Mouse (Mus musculus): ENCODE results near the gene Dazap1. TPM values are rescaled to one million over a fixed set of nuclear protein-coding genes. Genes with fewer than 3 reads are reported as not detected.

Gene Dazap1
- polyA plus RNA-seq, 1 experiment = 52.1 TPM

- DNase-seq (ENCODE audit: low read depth, low spot score) = no peak
- 47% methylated on average over 7 of the region's 7 CpGs for WGBS
Measured at GRCm38 (mm10) chr10:80294788-80295303, 33.6 kb downstream of the Dazap1 start.

GRCm38 (mm10) chr10:80295618-80296425 lies 34.5 kb downstream of the Dazap1 start, which contains the start of gene Apc2:
Gene Apc2 (plus strand): TSS chr10:80295977.
- WGBS = 8% methylated on average over 26 of the region's 26 CpGs
- peak; percentile 46 for DNase-seq (ENCODE audit: low read depth, low spot score)

- no peak for DNase-seq (ENCODE audit: low read depth, low spot score)
- 91% methylated on average over 5 of the region's 5 CpGs for WGBS
Measured at GRCm38 (mm10) chr10:80296824-80297223, 35.5 kb downstream of the Dazap1 start.

GRCm38 (mm10) chr10:80297526-80298133 lies 36.3 kb downstream of the Dazap1 start:
- WGBS = 59% methylated on average over 8 of the region's 8 CpGs
- DNase-seq (ENCODE audit: low read depth, low spot score) = no peak

- 13% methylated on average over 26 of the region's 26 CpGs for WGBS
- no peak for DNase-seq (ENCODE audit: low read depth, low spot score)
Measured at GRCm38 (mm10) chr10:80298571-80299281, 37.4 kb downstream of the Dazap1 start.

- 25% methylated on average over 15 of the region's 15 CpGs for WGBS
- no peak for DNase-seq (ENCODE audit: low read depth, low spot score)
Measured at GRCm38 (mm10) chr10:80299301-80299700, 38.0 kb downstream of the Dazap1 start.

- DNase-seq (ENCODE audit: low read depth, low spot score) = no peak
- WGBS = 63% methylated on average over 10 of the region's 10 CpGs
Measured at GRCm38 (mm10) chr10:80299824-80300223, 38.5 kb downstream of the Dazap1 start.

GRCm38 (mm10) chr10:80300672-80301181 lies 39.4 kb downstream of the Dazap1 start:
- 43% methylated on average over 11 of the region's 11 CpGs for WGBS
- no peak for DNase-seq (ENCODE audit: low read depth, low spot score)

GRCm38 (mm10) chr10:80301256-80302081 lies 40.2 kb downstream of the Dazap1 start:
- 74% methylated on average over 10 of the region's 10 CpGs for WGBS
- no peak for DNase-seq (ENCODE audit: low read depth, low spot score)

GRCm38 (mm10) chr10:80302082-80302355 lies 40.7 kb downstream of the Dazap1 start:
- no peak for DNase-seq (ENCODE audit: low read depth, low spot score)
- 54% methylated on average over 5 of the region's 5 CpGs for WGBS

GRCm38 (mm10) chr10:80302471-80302881 lies 41.2 kb downstream of the Dazap1 start:
- 10% methylated on average over 9 of the region's 9 CpGs for WGBS
- DNase-seq (ENCODE audit: low read depth, low spot score) = no peak

- WGBS = 23% methylated on average over 12 of the region's 12 CpGs
- DNase-seq (ENCODE audit: low read depth, low spot score) = no peak
Measured at GRCm38 (mm10) chr10:80304458-80304857, 43.2 kb downstream of the Dazap1 start.

GRCm38 (mm10) chr10:80304862-80305261 lies 43.6 kb downstream of the Dazap1 start:
- 10% methylated on average over 25 of the region's 25 CpGs for WGBS
- DNase-seq (ENCODE audit: low read depth, low spot score) = no peak

GRCm38 (mm10) chr10:80311560-80311959 lies 50.3 kb downstream of the Dazap1 start:
- WGBS = 77% methylated on average over 16 of the region's 16 CpGs
- no peak for DNase-seq (ENCODE audit: low read depth, low spot score)

GRCm38 (mm10) chr10:80312586-80313504 lies 51.6 kb downstream of the Dazap1 start:
- WGBS = 61% methylated on average over 54 of the region's 54 CpGs
- no peak for DNase-seq (ENCODE audit: low read depth, low spot score)

- 27% methylated on average over 20 of the region's 20 CpGs for WGBS
- no peak for DNase-seq (ENCODE audit: low read depth, low spot score)
Measured at GRCm38 (mm10) chr10:80313627-80314201, 52.4 kb downstream of the Dazap1 start.

- WGBS = 44% methylated on average over 16 of the region's 16 CpGs
- DNase-seq (ENCODE audit: low read depth, low spot score) = no peak
Measured at GRCm38 (mm10) chr10:80314494-80315001, 53.3 kb downstream of the Dazap1 start.

- WGBS = 47% methylated on average over 27 of the region's 27 CpGs
- no peak for DNase-seq (ENCODE audit: low read depth, low spot score)
Measured at GRCm38 (mm10) chr10:80315315-80315714, 54.0 kb downstream of the Dazap1 start.

Measured in large intestine, adult 2 months (tissue).